Mouse (Mus musculus): ENCODE data around the gene Hexa. TPM values are rescaled to one million over a fixed set of nuclear protein-coding genes. Genes with fewer than 3 reads are reported as not detected.

Gene Hexa
- total RNA-seq (2012; rRNA removed): 61.7 and 65.8 TPM in 2 replicates
- total RNA-seq (2014; rRNA removed): 33.6 and 38.0 TPM in 2 replicates
- polyA plus RNA-seq (2012; ENCODE audit: insufficient read length, low read depth): 35.6 and 37.1 TPM in 2 replicates

GRCm38 (mm10) chr9:59539441-59540137 lies at the start of gene Hexa, which contains the start of gene Tmem202:
Gene Hexa (plus strand): TSS chr9:59539540.
Gene Tmem202 (minus strand): TSS chr9:59539847.
- DNase-seq (ENCODE audit: extremely low read depth): peak; percentile 61
- H3K27me3 ChIP-seq (replicated peaks): no peaks in the 10 kb centered on the region

GRCm38 (mm10) chr9:59508146-59508545 lies 31.2 kb upstream of the Hexa start:
- H3K4me2 ChIP-seq (ENCODE audit: insufficient read depth, low read depth, poor library complexity, severe bottlenecking): no peak overlapping the region
- no peaks in the 10 kb centered on the region for H3K4me1 ChIP-seq (ENCODE audit: control insufficient read depth in 1 of 2, insufficient read depth in 2 of 2)
- H3K27me3 ChIP-seq (replicated peaks): no peaks in the 10 kb centered on the region
- dilution Hi-C loops (cut with MboI; ENCODE audit: extremely low pct_ligation_motif_present, extremely low pct_unique_long_range_greater_than_20kb, low sequenced_read_pairs): no loop called here
- no peaks in the 10 kb centered on the region for H3K79me2 ChIP-seq (replicated peaks; ENCODE audit: control insufficient read depth, extremely low read depth, insufficient read depth, poor library complexity, severe bottlenecking)
- no peak for DNase-seq (ENCODE audit: extremely low read depth)
- TF ChIP-seq TBP (conservative IDR thresholded peaks at IDR 0.05; ENCODE audit: low read depth, low read length) (no peak), CHD2 (IDR thresholded peaks at IDR 0.05; ENCODE audit: low read length) (no peak), JUN (IDR thresholded peaks at IDR 0.05; ENCODE audit: insufficient read depth, low read depth, low read length) (no peak), MYC (IDR thresholded peaks at IDR 0.05; ENCODE audit: low read depth, low read length) (no peak)
- no peaks in the 10 kb centered on the region for H3K36me3 ChIP-seq (replicated peaks in 1 of 2; ENCODE audit: control insufficient read depth in 1 of 2, insufficient read depth in 1 of 2, low read length in 1 of 2)
- no peaks in the 10 kb centered on the region for H3K9me3 ChIP-seq (replicated peaks; ENCODE audit: low read length)
- no peak overlapping the region for H3K4me3 ChIP-seq (replicated peaks in 1 of 3; ENCODE audit: low read depth in 2 of 3, low read length in 2 of 3, poor library complexity in 1 of 3)
- H3K9ac ChIP-seq (ENCODE audit: insufficient read depth, low read depth): no peak overlapping the region
- in situ Hi-C loops (cut with MboI; ENCODE audit: low pct_ligation_motif_present, low pct_unique_long_range_greater_than_20kb, low sequenced_read_pairs): no loop called here
- H3K27ac ChIP-seq (ENCODE audit: insufficient read depth, low read depth): no peak overlapping the region

More at GRCm38 (mm10) chr9:59539441-59540137, at the start of gene Hexa, which contains the start of gene Tmem202:
- Histone ChIP-seq H3K79me2 (replicated peaks; ENCODE audit: control insufficient read depth, extremely low read depth, insufficient read depth, poor library complexity, severe bottlenecking) (peaks cover 18% of the 10 kb centered on the region), H3K4me2 (ENCODE audit: insufficient read depth, low read depth, poor library complexity, severe bottlenecking) (peak within 1 kb of the TSS; percentile 76), H3K36me3 (replicated peaks in 1 of 2; ENCODE audit: control insufficient read depth in 1 of 2, insufficient read depth in 1 of 2, low read length in 1 of 2) (peaks cover 0 to 6% of the 10 kb centered on the region in 2 experiments), H3K27ac (ENCODE audit: insufficient read depth, low read depth) (peak within 1 kb of the TSS; percentile 37; the same call in 1 of the 2 replicates), H3K4me3 (replicated peaks in 1 of 3; ENCODE audit: low read depth in 2 of 3, low read length in 2 of 3, poor library complexity in 1 of 3) (peak within 1 kb of the TSS; percentile 67 to 73 (median 70)), H3K4me1 (ENCODE audit: control insufficient read depth in 1 of 2, insufficient read depth in 2 of 2) (peaks cover 17 to 45% of the 10 kb centered on the region in 2 experiments), H3K9me3 (replicated peaks; ENCODE audit: low read length) (no peaks in the 10 kb centered on the region), H3K9ac (ENCODE audit: insufficient read depth, low read depth) (peak within 1 kb of the TSS; percentile 81)
- dilution Hi-C loops (cut with MboI; ENCODE audit: extremely low pct_ligation_motif_present, extremely low pct_unique_long_range_greater_than_20kb, low sequenced_read_pairs) (no loop called here), in situ Hi-C loops (cut with MboI; ENCODE audit: low pct_ligation_motif_present, low pct_unique_long_range_greater_than_20kb, low sequenced_read_pairs) (no loop called here)
- peak; percentile 91 for TF ChIP-seq MXI1 (IDR thresholded peaks at IDR 0.05; ENCODE audit: low read depth, low read length)
- TF ChIP-seq MAZ (IDR thresholded peaks at IDR 0.05; ENCODE audit: low read depth, low read length): no peak
- peak; percentile 77 for TF ChIP-seq ETS1 (conservative IDR thresholded peaks at IDR 0.05; ENCODE audit: low read depth, low read length)
- no peak for TF ChIP-seq JUN (IDR thresholded peaks at IDR 0.05; ENCODE audit: insufficient read depth, low read depth, low read length)
- peak; percentile 40; the same call in 1 of the 2 replicates for TF ChIP-seq CHD1 (IDR thresholded peaks at IDR 0.05; ENCODE audit: low read depth, low read length)
- TF ChIP-seq ZNF384 (IDR thresholded peaks at IDR 0.05; ENCODE audit: low read depth, low read length): no peak
- TF ChIP-seq JUND (conservative IDR thresholded peaks at IDR 0.05; ENCODE audit: low read depth, low read length): no peak
- peak; percentile 69 for TF ChIP-seq HCFC1 (IDR thresholded peaks at IDR 0.05; ENCODE audit: low read depth, low read length)
- TF ChIP-seq ZMIZ1 (IDR thresholded peaks at IDR 0.05; ENCODE audit: low read depth, low read length): peak; percentile 61; the same call in 1 of the 2 replicates
- TF ChIP-seq SIN3A (IDR thresholded peaks at IDR 0.05; ENCODE audit: low read length): peak; percentile 85
- TF ChIP-seq CHD2 (IDR thresholded peaks at IDR 0.05; ENCODE audit: low read length): no peak
- TF ChIP-seq POLR2A (IDR thresholded peaks at IDR 0.05; ENCODE audit: low read depth, low read length): peak; percentile 72
- peak; percentile 76 for TF ChIP-seq NRF1 (IDR thresholded peaks at IDR 0.05; ENCODE audit: low read depth, low read length)
- TF ChIP-seq SMC3 (IDR thresholded peaks at IDR 0.05; ENCODE audit: low read depth, low read length): no peak
- peak; percentile 95 for TF ChIP-seq USF1 (IDR thresholded peaks at IDR 0.05; ENCODE audit: low read depth, low read length)
- no peak; the same call in none of the 2 replicates for TF ChIP-seq ELF1 (IDR thresholded peaks at IDR 0.05; ENCODE audit: low read depth, low read length)
- TF ChIP-seq MEF2A (IDR thresholded peaks at IDR 0.05; ENCODE audit: borderline replicate concordance, low read depth, low read length): no peak
- no peak for TF ChIP-seq ZKSCAN1 (IDR thresholded peaks at IDR 0.05; ENCODE audit: borderline replicate concordance, low read depth, low read length)
- peak; percentile 95 for TF ChIP-seq MAX (IDR thresholded peaks at IDR 0.05; ENCODE audit: low read length)
- 0 out of 2 replicates have a peak, but pooled peaks have one; percentile 37 for TF ChIP-seq KAT2A (IDR thresholded peaks at IDR 0.05; ENCODE audit: insufficient replicate concordance, low read length)
- TF ChIP-seq POLR2AphosphoS2 (IDR thresholded peaks at IDR 0.05; ENCODE audit: low read depth, low read length): no peak
- no peak; the same call in none of the 2 replicates for TF ChIP-seq IRF4 (IDR thresholded peaks at IDR 0.05; ENCODE audit: low read depth, low read length)
- 0 out of 2 replicates have a peak, but pooled peaks have one; percentile 31 for TF ChIP-seq TBP (conservative IDR thresholded peaks at IDR 0.05; ENCODE audit: low read depth, low read length)
- TF ChIP-seq RCOR1 (conservative IDR thresholded peaks at IDR 0.05; ENCODE audit: low read depth, low read length): 0 out of 2 replicates have a peak, but pooled peaks have one; percentile 77
- peak; percentile 62; the same call in 1 of the 2 replicates for TF ChIP-seq TCF12 (IDR thresholded peaks at IDR 0.05; ENCODE audit: low read depth, low read length)
- TF ChIP-seq RAD21 (IDR thresholded peaks at IDR 0.05; ENCODE audit: low read depth, low read length): no peak
- no peak for TF ChIP-seq MAFK (IDR thresholded peaks at IDR 0.05; ENCODE audit: insufficient replicate concordance, low read length)
- TF ChIP-seq PAX5 (IDR thresholded peaks at IDR 0.05; ENCODE audit: low read length): no peak
- peak; percentile 50; the same call in 1 of the 2 replicates for TF ChIP-seq MYC (IDR thresholded peaks at IDR 0.05; ENCODE audit: low read depth, low read length)
- TF ChIP-seq ZC3H11A (IDR thresholded peaks at IDR 0.05; ENCODE audit: low read depth, low read length): no peak
- TF ChIP-seq E2F4 (IDR thresholded peaks at IDR 0.05; ENCODE audit: insufficient replicate concordance, low read depth, low read length): no peak
- TF ChIP-seq EP300 (IDR thresholded peaks at IDR 0.05; ENCODE audit: low read length): no peak
- peak; percentile 63; the same call in 1 of the 2 replicates for TF ChIP-seq NELFE (IDR thresholded peaks at IDR 0.05; ENCODE audit: low read depth, low read length)
- peak; percentile 94 for TF ChIP-seq USF2 (conservative IDR thresholded peaks at IDR 0.05; ENCODE audit: low read depth, low read length)
- 0 out of 2 replicates have a peak, but pooled peaks have one; percentile 15 for TF ChIP-seq UBTF (IDR thresholded peaks at IDR 0.05; ENCODE audit: low read depth, low read length)
- no peak for TF ChIP-seq GABPA (IDR thresholded peaks at IDR 0.05; ENCODE audit: insufficient replicate concordance, low read depth, low read length)
- TF ChIP-seq BHLHE40 (IDR thresholded peaks at IDR 0.05; ENCODE audit: low read depth, low read length): peak; percentile 99
- TF ChIP-seq CTCF (conservative IDR thresholded peaks at IDR 0.05 in 1 of 2, IDR thresholded peaks at IDR 0.05 in 1 of 2; ENCODE audit: low read depth in 2 of 2, low read length in 2 of 2): no peak

Measured in CH12.LX (cell line).